Mouse (Mus musculus): Measurements from ENCODE around the gene Mapk8ip1.

Mapk8ip1 gene

GRCm38 (mm10) chr2:92371971-92372690 lies 28.9 kb downstream of the Mapk8ip1 start:
- no peak for DNase-seq

DNA sequence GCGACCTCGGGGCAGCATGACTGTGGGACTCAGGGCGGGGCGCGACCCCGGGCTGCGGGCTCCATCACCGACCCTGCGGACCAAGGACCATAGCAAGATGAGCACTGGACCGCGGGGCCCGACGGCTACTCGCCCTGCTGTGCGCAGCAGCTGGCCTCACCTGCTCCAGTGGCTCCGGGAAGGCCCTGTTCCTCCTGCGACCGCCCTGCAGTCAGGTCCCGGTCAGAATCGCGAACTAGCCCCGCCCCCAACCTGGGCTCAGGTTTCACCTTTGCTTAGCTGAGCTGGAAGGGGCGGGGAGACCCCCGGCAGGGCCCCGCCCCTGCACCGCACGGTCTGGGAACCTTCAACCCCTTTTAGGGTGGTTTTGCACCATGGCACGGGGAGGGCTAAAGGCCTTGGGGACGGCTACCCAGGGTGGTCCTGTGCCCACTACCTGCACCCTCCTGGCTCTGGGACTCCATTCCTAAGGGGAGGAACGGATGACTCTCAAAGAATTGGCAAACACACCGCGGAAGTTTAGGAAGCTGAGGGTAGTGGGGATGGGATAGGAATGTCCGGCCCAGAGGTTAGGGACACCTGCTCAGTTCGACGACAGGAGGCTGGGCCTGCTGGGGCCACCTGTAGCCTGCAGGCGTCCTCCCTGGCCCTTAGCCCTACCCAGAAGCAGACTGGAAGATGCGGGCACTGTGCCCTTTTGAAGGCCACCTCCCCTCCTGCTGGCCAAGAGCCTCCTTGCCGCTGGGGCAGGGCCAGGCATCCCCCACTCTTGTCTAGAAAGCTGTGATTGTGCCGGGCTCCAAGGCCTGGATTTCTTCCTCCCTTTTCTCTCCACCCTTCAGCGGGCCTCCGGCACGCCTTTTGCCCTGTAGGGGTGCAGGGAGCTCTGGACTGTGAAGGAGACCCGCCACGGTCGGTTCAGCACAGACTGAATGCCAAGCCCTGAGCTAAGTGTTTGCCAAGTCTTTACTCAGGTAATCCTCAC lies 29.9 kb downstream of the Mapk8ip1 start:
- no peak for DNase-seq

DNA sequence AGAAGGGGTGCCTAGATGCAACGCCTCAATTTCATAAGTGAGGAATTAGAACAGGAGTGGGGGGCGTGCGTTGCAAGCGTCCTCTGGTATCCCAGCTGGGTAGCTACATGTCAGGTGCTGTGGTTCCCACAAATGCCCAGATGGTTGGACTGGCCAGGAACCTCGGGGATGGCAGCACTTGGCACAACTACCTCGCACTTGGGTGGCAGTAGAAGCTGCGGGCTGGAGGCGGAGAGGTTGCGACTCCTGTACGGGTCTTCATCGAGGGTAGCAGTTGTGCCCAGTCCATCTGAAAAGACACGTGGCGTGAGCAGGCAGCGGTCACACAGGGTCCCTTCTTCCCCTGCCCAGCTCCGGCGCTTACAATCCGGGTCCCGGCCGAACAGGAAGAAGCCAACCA lies 30.7 kb downstream of the Mapk8ip1 start:
- DNase-seq, result no peak

DNA sequence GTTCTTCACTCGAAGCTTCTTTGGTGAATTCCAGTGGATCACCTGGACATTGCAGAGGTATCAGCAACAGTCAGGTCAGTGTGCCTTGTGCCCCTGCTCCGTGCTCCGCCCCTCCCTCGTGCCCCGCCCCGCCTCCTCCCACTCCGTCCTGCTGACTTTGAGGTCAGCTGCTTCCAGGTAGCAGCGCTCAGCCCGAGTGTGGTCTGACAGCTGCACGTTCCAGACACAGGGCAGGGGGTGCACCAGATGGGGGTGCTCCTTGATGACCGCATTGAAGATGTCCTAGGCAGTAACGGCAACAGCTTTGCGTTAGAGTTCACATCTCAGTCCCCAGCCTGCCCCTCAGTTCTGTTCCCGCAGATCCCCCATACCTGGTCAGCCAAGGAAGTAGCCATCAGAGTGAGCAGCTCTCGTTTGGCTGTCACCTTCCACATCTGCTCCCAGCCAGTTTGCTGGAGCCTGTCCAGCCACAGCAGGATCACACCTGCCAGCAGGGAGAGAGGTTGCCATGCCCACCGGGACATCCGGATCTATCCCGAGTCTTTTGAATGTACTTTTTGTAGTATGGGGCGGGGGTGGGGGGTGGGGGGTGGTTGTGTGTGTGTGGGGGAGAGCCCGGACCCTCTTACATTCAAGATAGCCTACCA lies 33.6 kb downstream of the Mapk8ip1 start:
- no peak for DNase-seq

- DNase-seq, result peak; percentile 6
Observed at GRCm38 (mm10) chr2:92365568-92365967, 35.5 kb downstream of the Mapk8ip1 start.

DNA sequence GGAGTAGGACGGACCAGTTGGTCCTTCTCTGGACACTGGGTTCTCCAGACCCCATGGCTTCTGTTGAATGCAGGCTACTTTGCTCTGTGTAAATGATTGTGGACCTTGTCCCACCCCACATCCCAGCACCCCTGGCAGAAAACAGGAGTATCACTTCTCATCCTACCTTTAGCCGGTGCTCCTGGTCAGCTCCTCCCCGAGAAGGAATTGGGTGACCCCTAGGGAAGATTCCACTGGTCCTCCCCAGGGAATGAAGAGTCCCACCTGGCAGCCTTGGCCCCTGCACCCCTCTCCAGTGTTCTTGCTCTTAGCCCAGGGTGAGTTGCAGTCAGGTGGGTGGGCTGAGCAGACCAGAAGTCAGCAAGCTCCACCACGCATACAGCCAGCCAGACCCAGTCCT lies 37.0 kb downstream of the Mapk8ip1 start:
- no peak for DNase-seq

GRCm38 (mm10) chr2:92362571-92363228 lies 38.4 kb downstream of the Mapk8ip1 start:
- no peak for DNase-seq

GRCm38 (mm10) chr2:92361795-92362194 lies 39.3 kb downstream of the Mapk8ip1 start:
- no peak for DNase-seq

GRCm38 (mm10) chr2:92360893-92361292 lies 40.2 kb downstream of the Mapk8ip1 start:
- no peak for DNase-seq

- no peak for DNase-seq
Observed at GRCm38 (mm10) chr2:92360186-92360823, 40.8 kb downstream of the Mapk8ip1 start.

DNA sequence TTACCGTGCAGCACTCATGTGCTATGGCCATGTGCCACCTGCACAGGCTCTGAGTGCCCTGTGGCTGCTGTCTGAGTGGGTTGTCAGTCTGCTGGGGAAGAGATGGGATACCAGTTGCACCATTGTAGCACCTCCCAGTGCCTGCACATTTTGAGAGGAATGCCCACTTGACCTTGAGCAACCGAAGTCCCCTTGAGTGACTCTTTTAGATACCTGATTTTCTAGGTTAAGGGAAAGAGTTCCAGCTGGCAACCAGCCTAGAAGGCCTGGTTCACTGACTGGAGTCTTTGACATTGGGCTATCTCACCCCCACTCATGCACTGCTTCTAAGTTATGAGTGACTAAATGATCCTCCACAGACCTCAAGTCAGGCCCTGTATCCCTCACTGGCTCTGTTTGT lies 41.8 kb downstream of the Mapk8ip1 start:
- no peak for DNase-seq

GRCm38 (mm10) chr2:92354224-92354623 lies 46.8 kb downstream of the Mapk8ip1 start:
- no peak for DNase-seq

- no peak for DNase-seq
Observed at GRCm38 (mm10) chr2:92353402-92353801, 47.7 kb downstream of the Mapk8ip1 start.

DNA sequence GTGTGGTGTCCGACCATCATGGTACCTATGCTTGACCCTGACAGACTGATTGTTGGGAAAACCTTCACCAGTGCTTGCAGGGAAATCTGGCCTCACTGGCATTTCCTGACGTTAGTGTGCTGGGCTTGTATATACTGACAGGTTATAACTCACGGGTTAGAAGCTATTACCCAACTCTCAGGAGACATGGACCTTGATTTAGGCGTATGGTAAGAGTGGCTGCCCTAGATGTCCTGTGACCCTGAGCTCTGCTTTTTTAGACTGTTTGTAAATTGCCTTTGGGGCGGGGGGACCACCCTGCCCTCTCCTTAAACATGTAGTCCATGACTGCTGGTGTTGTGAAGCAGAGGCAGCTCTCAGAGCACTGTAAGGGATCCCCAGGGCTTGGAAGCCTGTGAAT lies 50.4 kb downstream of the Mapk8ip1 start:
- DNase-seq, result no peak

GRCm38 (mm10) chr2:92349589-92350425 lies 51.3 kb downstream of the Mapk8ip1 start:
- no peak for DNase-seq

GRCm38 (mm10) chr2:92347191-92347590 lies 53.9 kb downstream of the Mapk8ip1 start:
- DNase-seq, result no peak

DNA sequence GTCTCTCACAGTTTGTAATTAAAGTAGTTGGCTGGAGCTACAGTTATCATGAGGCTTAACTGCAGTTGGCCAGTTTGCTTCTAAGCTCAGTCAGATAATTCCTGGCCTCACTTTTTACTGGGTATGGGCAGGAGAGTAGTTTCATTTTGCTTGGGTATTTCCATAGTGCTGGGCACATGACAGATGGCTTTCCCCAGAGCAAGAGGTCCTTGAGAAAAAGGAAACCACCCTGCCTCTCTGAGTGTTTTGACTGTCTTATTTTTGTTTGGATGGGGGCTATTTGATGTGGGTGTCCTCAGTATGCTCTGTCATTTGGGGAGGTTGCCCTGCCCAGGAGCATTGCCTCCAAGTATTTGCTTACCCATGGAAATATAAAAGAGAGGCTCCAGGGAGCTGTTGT lies 58.6 kb downstream of the Mapk8ip1 start:
- DNase-seq, result no peak

Measured in right cerebral cortex, postnatal 4 days (tissue).